ENCODE assay signal across 8 mouse cellular contexts in the genomic region with DNA sequence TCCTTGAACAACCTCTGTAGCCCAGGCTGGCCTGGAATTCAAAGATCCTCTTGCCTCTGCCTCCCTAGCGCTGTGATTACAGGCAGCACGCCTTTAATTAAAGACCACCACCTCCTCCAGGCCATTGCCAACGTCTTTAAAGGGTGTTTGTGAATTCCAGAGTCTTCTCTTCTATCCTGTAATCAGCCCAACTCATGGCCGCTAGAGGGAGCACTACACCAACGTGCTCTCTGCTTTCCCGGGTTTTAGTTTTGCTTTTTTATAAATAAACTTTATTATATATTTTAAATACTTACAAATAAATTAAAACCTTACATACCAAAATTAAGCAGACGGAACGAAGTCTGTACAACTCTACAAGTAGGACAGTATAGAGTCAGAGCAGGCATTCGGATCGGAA. TPM values are rescaled to one million over a fixed set of nuclear protein-coding genes. Genes with fewer than 3 reads are reported as not detected.
A peak's percentile ranks its signal among the peaks of the same experiment; 100 is the strongest.
DNase-seq lines count a peak whose midpoint lies in the region; ATAC-seq and TF ChIP-seq lines count a peak whose summit lies in the region.

No protein-coding gene starts in this region.

- H3K79me2 ChIP-seq in MEL (ENCODE audit: control insufficient read depth, insufficient read depth, low read length, poor library complexity), result peaks cover 8% of the 10 kb centered on the region

- TF ChIP-seq RAD21 in MEL (IDR thresholded peaks at IDR 0.05; ENCODE audit: low read depth, low read length), result peak; percentile 61

- TF ChIP-seq EP300 in MEL (IDR thresholded peaks at IDR 0.05; ENCODE audit: low read depth in 1 of 2, low read length in 2 of 2), result no peak

- H3K9ac ChIP-seq in MEL (ENCODE audit: control insufficient read depth, low read depth, low read length, poor library complexity, severe bottlenecking), result peak overlapping the region; percentile 67

- peaks cover 7 to 34% of the 10 kb centered on the region in 2 experiments for H3K4me1 ChIP-seq in MEL (ENCODE audit: control insufficient read depth in 1 of 2, insufficient read depth in 2 of 2, low read length in 2 of 2)
- peaks cover 45% of the 10 kb centered on the region for H3K4me1 ChIP-seq in bone marrow macrophage, adult 2 months (ENCODE audit: control insufficient read depth, insufficient read depth, low read length)
- H3K4me1 ChIP-seq in embryonic fibroblast, embryonic 13.5 days (ENCODE audit: control insufficient read depth, insufficient read depth, low read length), result peaks cover 3% of the 10 kb centered on the region

- DNase-seq in MEL (ENCODE audit: low read depth, low spot score), result peak; percentile 85
- DNase-seq in heart, postnatal 10 days, result peak; percentile 81 to 88
- DNase-seq in kidney, postnatal 36 days, result peak; percentile 82 to 93
- peak; percentile 68 to 75 for DNase-seq in lung, adult 18-20 months
- DNase-seq in retina, postnatal 1 day, result peak; percentile 80

- ATAC-seq in monocyte, adult 5-6 weeks (replicated peaks; ENCODE audit: insufficient number of reproducible peaks, low FRiP score, low TSS enrichment, poor library complexity, severe bottlenecking), result no peak

- H3K27me3 ChIP-seq in MEL (ENCODE audit: control insufficient read depth in 1 of 2, insufficient read depth in 2 of 2, low read length in 2 of 2), result no peaks in the 10 kb centered on the region

- TF ChIP-seq CTCF in MEL (IDR thresholded peaks at IDR 0.05 in 2 of 3, conservative IDR thresholded peaks at IDR 0.05 in 1 of 3; ENCODE audit: control insufficient read depth in 1 of 3, insufficient read depth in 1 of 3, low read depth in 2 of 3, low read length in 3 of 3, poor library complexity in 1 of 3, severe bottlenecking in 1 of 3), result peak; percentile 68 to 79 (median 75)
- peak; percentile 56 for TF ChIP-seq CTCF in bone marrow macrophage, adult 2 months (IDR thresholded peaks at IDR 0.05; ENCODE audit: low read depth, low read length)
- TF ChIP-seq CTCF in embryonic fibroblast, embryonic 13.5 days (IDR thresholded peaks at IDR 0.05; ENCODE audit: borderline replicate concordance, insufficient read depth, low read length), result peak; percentile 43; the same call in 1 of the 2 replicates

- H3K9me3 ChIP-seq in MEL (replicated peaks; ENCODE audit: insufficient read depth, low read length), result no peaks in the 10 kb centered on the region

- peak overlapping the region; percentile 74 for H3K27ac ChIP-seq in MEL (ENCODE audit: control insufficient read depth, low read depth, low read length)
- peak overlapping the region; percentile 42 for H3K27ac ChIP-seq in bone marrow macrophage, adult 2 months (ENCODE audit: insufficient read depth, low read depth, low read length)
- H3K27ac ChIP-seq in embryonic fibroblast, embryonic 13.5 days (ENCODE audit: insufficient read depth, low read length), result no peak overlapping the region

- H3K36me3 ChIP-seq in MEL (ENCODE audit: control insufficient read depth in 1 of 2, insufficient read depth in 2 of 2, low read length in 2 of 2), result peaks cover 0 to 15% of the 10 kb centered on the region in 2 experiments; a peak in 2 of 4 replicates

- peak overlapping the region; percentile 47 to 99 for H3K4me3 ChIP-seq in MEL (ENCODE audit: control insufficient read depth in 1 of 2, insufficient read depth in 1 of 2, low read depth in 2 of 2, low read length in 2 of 2)
- H3K4me3 ChIP-seq in bone marrow macrophage, adult 2 months (ENCODE audit: insufficient read depth, low read length), result peak overlapping the region; percentile 22
- H3K4me3 ChIP-seq in embryonic fibroblast, embryonic 13.5 days (ENCODE audit: insufficient read depth, low read length), result no peak overlapping the region

- TF ChIP-seq POLR2A in MEL (IDR thresholded peaks at IDR 0.05; ENCODE audit: control insufficient read depth in 1 of 2, insufficient read depth in 1 of 2, low read depth in 1 of 2, low read length in 2 of 2, poor library complexity in 1 of 2), result no peak
- no peak for TF ChIP-seq POLR2A in bone marrow macrophage, adult 2 months (IDR thresholded peaks at IDR 0.05; ENCODE audit: borderline replicate concordance, low read depth, low read length)
- TF ChIP-seq POLR2A in embryonic fibroblast, embryonic 13.5 days (IDR thresholded peaks at IDR 0.05; ENCODE audit: low read depth, low read length), result no peak

- intact Hi-C loops in heart, postnatal 10 days (cut with DNase I), result loop anchor here (1.0 to 2.0 kb wide), 2 partner anchors 16 to 25 kb away; no protein-coding TSS in a partner anchor

TF ChIP-seq in MEL, 35 proteins besides CTCF, POLR2A, EP300 and RAD21 (continues in another document):
- no peak for TF ChIP-seq ELF1 (IDR thresholded peaks at IDR 0.05; ENCODE audit: low read depth, low read length)
- TF ChIP-seq MAZ (IDR thresholded peaks at IDR 0.05; ENCODE audit: low read depth, low read length), result no peak
- TF ChIP-seq MEF2A (IDR thresholded peaks at IDR 0.05; ENCODE audit: extremely low read depth, insufficient replicate concordance, low read depth, low read length, poor library complexity, severe bottlenecking), result no peak
- no peak for TF ChIP-seq CHD2 (IDR thresholded peaks at IDR 0.05; ENCODE audit: low read length)
- TF ChIP-seq E2F4 (IDR thresholded peaks at IDR 0.05; ENCODE audit: borderline replicate concordance, low read depth, low read length), result no peak
- no peak for TF ChIP-seq TBP (IDR thresholded peaks at IDR 0.05; ENCODE audit: low read depth, low read length)
- TF ChIP-seq HCFC1 (IDR thresholded peaks at IDR 0.05; ENCODE audit: low read depth, low read length), result no peak
- no peak for TF ChIP-seq UBTF (IDR thresholded peaks at IDR 0.05; ENCODE audit: borderline replicate concordance, insufficient read depth, low read depth, low read length)
- TF ChIP-seq USF2 (IDR thresholded peaks at IDR 0.05; ENCODE audit: borderline replicate concordance in 1 of 2, insufficient read depth in 1 of 2, low read depth in 1 of 2, low read length in 2 of 2), result no peak
- no peak for TF ChIP-seq JUND (IDR thresholded peaks at IDR 0.05; ENCODE audit: low read depth, low read length)
- no peak for TF ChIP-seq POLR2AphosphoS5 (IDR thresholded peaks at IDR 0.05; ENCODE audit: borderline replicate concordance, low read depth, low read length)
- peak; percentile 89 for TF ChIP-seq MYC (IDR thresholded peaks at IDR 0.05; ENCODE audit: low read depth, low read length)
- TF ChIP-seq KAT2A (conservative IDR thresholded peaks at IDR 0.05; ENCODE audit: low read depth, low read length), result no peak
- TF ChIP-seq MAX (IDR thresholded peaks at IDR 0.05; ENCODE audit: low read length), result no peak
- TF ChIP-seq TCF12 (IDR thresholded peaks at IDR 0.05; ENCODE audit: low read depth, low read length), result no peak
- no peak for TF ChIP-seq ZKSCAN1 (IDR thresholded peaks at IDR 0.05; ENCODE audit: low read depth, low read length)
- TF ChIP-seq ZNF384 (IDR thresholded peaks at IDR 0.05; ENCODE audit: low read depth, low read length), result peak; percentile 28; the same call in 1 of the 2 replicates

RNA-seq across cellular contexts. Expression of a gene that starts 2.3 kb away (rescaled TPM):
- total RNA-seq in MEL (2012; rRNA removed), result 35.4 and 43.1 TPM in 2 replicates
- polyA plus RNA-seq in MEL (2012; ENCODE audit: insufficient read depth in 1 of 2, insufficient read length in 2 of 2, low read depth in 1 of 2, low replicate concordance in 2 of 2, missing spikeins in 1 of 2), result 10 to 100 TPM in 1 of 2 experiments, not detected in 1; 81.8 TPM
- polyA plus RNA-seq in bone marrow macrophage, adult 2 months (2012; ENCODE audit: insufficient read depth, insufficient read length, missing spikeins), result 20.9 and 22.7 TPM in 2 replicates
- 21.2 and 22.1 TPM in 2 replicates for polyA plus RNA-seq in embryonic fibroblast, embryonic 13.5 days (2011; ENCODE audit: insufficient read length, low read depth, missing spikeins)
- total RNA-seq in heart, postnatal 10 days (2021), result 10 to 100 TPM; 42.2 to 46.4 TPM
- 14.6 to 23.9 TPM (median 23.1 TPM) in 3 replicates for total RNA-seq in monocyte, adult 5-6 weeks (2017)

RNA-seq across cellular contexts. Expression of a gene that starts 18.7 kb away (rescaled TPM):
- total RNA-seq in MEL (2012; rRNA removed), result 68.6 and 87.1 TPM in 2 replicates
- 100 to 1,000 TPM in 1 of 2 experiments, 10 to 100 TPM in 1; 47.4 to 184 TPM for polyA plus RNA-seq in MEL (2012; ENCODE audit: insufficient read depth in 1 of 2, insufficient read length in 2 of 2, low read depth in 1 of 2, low replicate concordance in 2 of 2, missing spikeins in 1 of 2)
- 107 and 117 TPM in 2 replicates for polyA plus RNA-seq in bone marrow macrophage, adult 2 months (2012; ENCODE audit: insufficient read depth, insufficient read length, missing spikeins)
- 32.8 and 39.8 TPM in 2 replicates for polyA plus RNA-seq in embryonic fibroblast, embryonic 13.5 days (2011; ENCODE audit: insufficient read length, low read depth, missing spikeins)
- 100 to 1,000 TPM; 143 to 159 TPM for total RNA-seq in heart, postnatal 10 days (2021)
- 56.7 to 115 TPM (median 94.0 TPM) in 3 replicates for total RNA-seq in monocyte, adult 5-6 weeks (2017)

RNA-seq across cellular contexts. Expression of a gene that starts 36.6 kb away (rescaled TPM):
- total RNA-seq in MEL (2012; rRNA removed), result 125 and 132 TPM in 2 replicates
- 100 to 1,000 TPM in 1 of 2 experiments, not detected in 1; 231 TPM for polyA plus RNA-seq in MEL (2012; ENCODE audit: insufficient read depth in 1 of 2, insufficient read length in 2 of 2, low read depth in 1 of 2, low replicate concordance in 2 of 2, missing spikeins in 1 of 2)
- polyA plus RNA-seq in bone marrow macrophage, adult 2 months (2012; ENCODE audit: insufficient read depth, insufficient read length, missing spikeins), result 87.3 and 98.4 TPM in 2 replicates
- polyA plus RNA-seq in embryonic fibroblast, embryonic 13.5 days (2011; ENCODE audit: insufficient read length, low read depth, missing spikeins), result 92.4 and 105 TPM in 2 replicates
- total RNA-seq in heart, postnatal 10 days (2021), result 100 to 1,000 TPM; 137 to 141 TPM
- total RNA-seq in monocyte, adult 5-6 weeks (2017), result 174 to 193 TPM (median 192 TPM) in 3 replicates

RNA-seq across cellular contexts. Expression of a gene that starts 42.6 kb away (rescaled TPM):
- 38.3 and 38.7 TPM in 2 replicates for total RNA-seq in MEL (2012; rRNA removed)
- polyA plus RNA-seq in MEL (2012; ENCODE audit: insufficient read depth in 1 of 2, insufficient read length in 2 of 2, low read depth in 1 of 2, low replicate concordance in 2 of 2, missing spikeins in 1 of 2), result 10 to 100 TPM in 1 of 2 experiments, not detected in 1; 63.4 TPM
- polyA plus RNA-seq in bone marrow macrophage, adult 2 months (2012; ENCODE audit: insufficient read depth, insufficient read length, missing spikeins), result 53.3 and 53.8 TPM in 2 replicates
- 40.9 and 56.0 TPM in 2 replicates for polyA plus RNA-seq in embryonic fibroblast, embryonic 13.5 days (2011; ENCODE audit: insufficient read length, low read depth, missing spikeins)
- 10 to 100 TPM; 10.1 to 11.3 TPM for total RNA-seq in heart, postnatal 10 days (2021)
- total RNA-seq in monocyte, adult 5-6 weeks (2017), result 57.4 to 129 TPM (median 87.2 TPM) in 3 replicates

RNA-seq across cellular contexts. Expression of a gene that starts 42.8 kb away (rescaled TPM):
- total RNA-seq in MEL (2012; rRNA removed), result 1.0 and 1.5 TPM in 2 replicates
- polyA plus RNA-seq in MEL (2012; ENCODE audit: insufficient read depth in 1 of 2, insufficient read length in 2 of 2, low read depth in 1 of 2, low replicate concordance in 2 of 2, missing spikeins in 1 of 2), result 1 to 10 TPM in 1 of 2 experiments, not detected in 1; 3.8 TPM
- polyA plus RNA-seq in bone marrow macrophage, adult 2 months (2012; ENCODE audit: insufficient read depth, insufficient read length, missing spikeins), result 11.0 and 25.2 TPM in 2 replicates
- polyA plus RNA-seq in embryonic fibroblast, embryonic 13.5 days (2011; ENCODE audit: insufficient read length, low read depth, missing spikeins), result 24.6 and 38.5 TPM in 2 replicates
- 1 to 10 TPM; 2.9 to 4.1 TPM for total RNA-seq in heart, postnatal 10 days (2021)
- total RNA-seq in monocyte, adult 5-6 weeks (2017), result 10.6 to 17.9 TPM (median 17.1 TPM) in 3 replicates
